Mouse (Mus musculus): ENCODE data around the gene Il13. TPM values are rescaled to one million over a fixed set of nuclear protein-coding genes. Genes with fewer than 3 reads are reported as not detected.
A peak's percentile ranks its signal among the peaks of the same experiment; 100 is the strongest.

Il13 gene
- total and polyA plus RNA-seq, 3 experiments, result 2.8 to 4.8 (median 3.6) TPM

GRCm38 (mm10) chr11:53656558-53657202 is 22.2 kb upstream of the Il13 start:
- Histone ChIP-seq H3K27ac (ENCODE audit: insufficient read depth, low read depth) (peak overlapping the region; percentile 95), H3K79me2 (replicated peaks; ENCODE audit: control insufficient read depth, extremely low read depth, insufficient read depth, poor library complexity, severe bottlenecking) (peaks cover 7% of the 10 kb centered on the region), H3K9me3 (replicated peaks; ENCODE audit: low read length) (no peaks in the 10 kb centered on the region), H3K4me3 (replicated peaks in 1 of 3; ENCODE audit: low read depth in 2 of 3, low read length in 2 of 3, poor library complexity in 1 of 3) (no peak overlapping the region), H3K27me3 (replicated peaks) (no peaks in the 10 kb centered on the region), H3K4me2 (ENCODE audit: insufficient read depth, low read depth, poor library complexity, severe bottlenecking) (peak overlapping the region; percentile 53), H3K4me1 (ENCODE audit: control insufficient read depth in 1 of 2, insufficient read depth in 2 of 2) (peaks cover 31 to 78% of the 10 kb centered on the region in 2 experiments), H3K9ac (ENCODE audit: insufficient read depth, low read depth) (peak overlapping the region; percentile 65), H3K36me3 (replicated peaks in 1 of 2; ENCODE audit: control insufficient read depth in 1 of 2, insufficient read depth in 1 of 2, low read length in 1 of 2) (peaks cover 40 to 58% of the 10 kb centered on the region in 2 experiments)
- TF ChIP-seq ZKSCAN1 (IDR thresholded peaks at IDR 0.05; ENCODE audit: borderline replicate concordance, low read depth, low read length) (no peak), SIN3A (IDR thresholded peaks at IDR 0.05; ENCODE audit: low read length) (peak; percentile 79), MEF2A (IDR thresholded peaks at IDR 0.05; ENCODE audit: borderline replicate concordance, low read depth, low read length) (peak; percentile 100), ZMIZ1 (IDR thresholded peaks at IDR 0.05; ENCODE audit: low read depth, low read length) (peak; percentile 64; the same call in 1 of the 2 replicates), JUND (conservative IDR thresholded peaks at IDR 0.05; ENCODE audit: low read depth, low read length) (peak; percentile 100), HCFC1 (IDR thresholded peaks at IDR 0.05; ENCODE audit: low read depth, low read length) (peak; percentile 68), CHD1 (IDR thresholded peaks at IDR 0.05; ENCODE audit: low read depth, low read length) (no peak; the same call in none of the 2 replicates), MYC (IDR thresholded peaks at IDR 0.05; ENCODE audit: low read depth, low read length) (peak; percentile 85), POLR2A (IDR thresholded peaks at IDR 0.05; ENCODE audit: low read depth, low read length) (peak; percentile 26), KAT2A (IDR thresholded peaks at IDR 0.05; ENCODE audit: insufficient replicate concordance, low read length) (0 out of 2 replicates have a peak, but pooled peaks have one; percentile 51), MAX (IDR thresholded peaks at IDR 0.05; ENCODE audit: low read length) (peak; percentile 89), MAFK (IDR thresholded peaks at IDR 0.05; ENCODE audit: insufficient replicate concordance, low read length) (peak; percentile 93), ZC3H11A (IDR thresholded peaks at IDR 0.05; ENCODE audit: low read depth, low read length) (no peak), CTCF (conservative IDR thresholded peaks at IDR 0.05 in 1 of 2, IDR thresholded peaks at IDR 0.05 in 1 of 2; ENCODE audit: low read depth in 2 of 2, low read length in 2 of 2) (no peak), ELF1 (IDR thresholded peaks at IDR 0.05; ENCODE audit: low read depth, low read length) (peak; percentile 63; the same call in 1 of the 2 replicates), NELFE (IDR thresholded peaks at IDR 0.05; ENCODE audit: low read depth, low read length) (peak; percentile 46; the same call in 1 of the 2 replicates), TCF12 (IDR thresholded peaks at IDR 0.05; ENCODE audit: low read depth, low read length) (peak; percentile 98), ZNF384 (IDR thresholded peaks at IDR 0.05; ENCODE audit: low read depth, low read length) (peak; percentile 89), IRF4 (IDR thresholded peaks at IDR 0.05; ENCODE audit: low read depth, low read length) (peak; percentile 100), SMC3 (IDR thresholded peaks at IDR 0.05; ENCODE audit: low read depth, low read length) (peak; percentile 50), EP300 (IDR thresholded peaks at IDR 0.05; ENCODE audit: low read length) (peak; percentile 100), MAZ (IDR thresholded peaks at IDR 0.05; ENCODE audit: low read depth, low read length) (peak; percentile 98), USF2 (conservative IDR thresholded peaks at IDR 0.05; ENCODE audit: low read depth, low read length) (no peak), RCOR1 (conservative IDR thresholded peaks at IDR 0.05; ENCODE audit: low read depth, low read length) (peak; percentile 99), ETS1 (conservative IDR thresholded peaks at IDR 0.05; ENCODE audit: low read depth, low read length) (peak; percentile 100), UBTF (IDR thresholded peaks at IDR 0.05; ENCODE audit: low read depth, low read length) (no peak), USF1 (IDR thresholded peaks at IDR 0.05; ENCODE audit: low read depth, low read length) (no peak), PAX5 (IDR thresholded peaks at IDR 0.05; ENCODE audit: low read length) (no peak), POLR2AphosphoS2 (IDR thresholded peaks at IDR 0.05; ENCODE audit: low read depth, low read length) (peak; percentile 33; the same call in 1 of the 2 replicates), E2F4 (IDR thresholded peaks at IDR 0.05; ENCODE audit: insufficient replicate concordance, low read depth, low read length) (no peak), CHD2 (IDR thresholded peaks at IDR 0.05; ENCODE audit: low read length) (peak; percentile 95), RAD21 (IDR thresholded peaks at IDR 0.05; ENCODE audit: low read depth, low read length) (no peak; the same call in 1 of the 2 replicates), MXI1 (IDR thresholded peaks at IDR 0.05; ENCODE audit: low read depth, low read length) (peak; percentile 65), NRF1 (IDR thresholded peaks at IDR 0.05; ENCODE audit: low read depth, low read length) (peak; percentile 47; the same call in 1 of the 2 replicates), TBP (conservative IDR thresholded peaks at IDR 0.05; ENCODE audit: low read depth, low read length) (0 out of 2 replicates have a peak, but pooled peaks have one; percentile 59), BHLHE40 (IDR thresholded peaks at IDR 0.05; ENCODE audit: low read depth, low read length) (peak; percentile 98), GABPA (IDR thresholded peaks at IDR 0.05; ENCODE audit: insufficient replicate concordance, low read depth, low read length) (no peak), JUN (IDR thresholded peaks at IDR 0.05; ENCODE audit: insufficient read depth, low read depth, low read length) (peak; percentile 100)
- dilution Hi-C loops (cut with MboI; ENCODE audit: extremely low pct_ligation_motif_present, extremely low pct_unique_long_range_greater_than_20kb, low sequenced_read_pairs) (no loop called here), in situ Hi-C loops (cut with MboI; ENCODE audit: low pct_ligation_motif_present, low pct_unique_long_range_greater_than_20kb, low sequenced_read_pairs) (no loop called here)
- peak; percentile 95 for DNase-seq (ENCODE audit: extremely low read depth)
